Mouse (Mus musculus) bone marrow, adult 2 months (tissue): ENCODE measurements around the gene Mtmr2.

ENCODE experiments used
- CTCF ChIP-seq: fragments of 200-500 bp; IDR thresholded peaks from 2 replicates; pipeline ENCODE4 v1.5.1; 2011; ENCODE audit warnings: low read length, control low read depth; ENCODE audit not compliant: control insufficient read depth, insufficient read depth
- POLR2A ChIP-seq: fragments of 200-500 bp; IDR thresholded peaks from 2 replicates; pipeline ENCODE4 v1.6.1; 2011; ENCODE audit warnings: low read depth, mild to moderate bottlenecking, control low read depth, low read length, borderline replicate concordance; ENCODE audit not compliant: control insufficient read depth

GRCm38 (mm10) chr9:13701773-13702172 is 46.4 kb upstream of the Mtmr2 start:
- no peak for TF ChIP-seq POLR2A
- no peak for TF ChIP-seq CTCF
